Mouse (Mus musculus) CH12.LX (cell line): ENCODE data around the gene D330020A13Rik. TPM values are rescaled to one million over a fixed set of nuclear protein-coding genes. Genes with fewer than 3 reads are reported as not detected.

Experiments used
- DNase-seq: peaks from one replicate; pipeline ENCODE4 v3.0.0-alpha.2; 2013; ENCODE audit errors: extremely low read depth
- H3K27ac ChIP-seq: 2 replicates; pipeline ENCODE4 v1.5.1; 2012; ENCODE audit warnings: low read depth, mild to moderate bottlenecking, control low read depth, moderate library complexity; ENCODE audit not compliant: insufficient read depth
- H3K27me3 ChIP-seq: replicated peaks from 2 replicates; pipeline ENCODE3; 2012; ENCODE audit warnings: inconsistent platforms
- H3K36me3 ChIP-seq, 2 experiments: replicated peaks in 1 of 2; 2 replicates each; pipeline versions ENCODE3 to v1.6.1; 2012; ENCODE audit warnings: inconsistent platforms in 1 of 2, low read length in 1 of 2, mild to moderate bottlenecking in 1 of 2, mixed read lengths in 1 of 2, moderate library complexity in 1 of 2; ENCODE audit not compliant: control insufficient read depth in 1 of 2, insufficient read depth in 1 of 2
- H3K4me1 ChIP-seq, 2 experiments: 2 replicates each; pipeline ENCODE4 v1.6.1; 2012; ENCODE audit warnings: inconsistent platforms in 1 of 2, moderate library complexity in 1 of 2; ENCODE audit not compliant: insufficient read depth in 2 of 2, control insufficient read depth in 1 of 2
- H3K4me2 ChIP-seq: 2 replicates; pipeline ENCODE4 v1.6.1; 2012; ENCODE audit warnings: low read depth, mild to moderate bottlenecking, control low read depth; ENCODE audit not compliant: poor library complexity, insufficient read depth, severe bottlenecking
- H3K4me3 ChIP-seq, 3 experiments: fragments of 150-350 bp in 1 of 3; sonication (generic) in 1 of 3; replicated peaks in 1 of 3; 2 replicates each; pipeline versions ENCODE3 to v1.5.1; 2011 to 2012; ENCODE audit warnings: low read depth in 2 of 3, low read length in 2 of 3, mild to moderate bottlenecking in 2 of 3, moderate library complexity in 2 of 3, control low read depth in 1 of 3, improper control_type of control experiment in 1 of 3, inconsistent platforms in 1 of 3, mixed read lengths in 1 of 3; ENCODE audit not compliant: poor library complexity in 1 of 3
- H3K79me2 ChIP-seq: replicated peaks from 2 replicates; pipeline ENCODE4 v1.6.1; 2012; ENCODE audit warnings: mild to moderate bottlenecking, moderate library complexity; ENCODE audit not compliant: control insufficient read depth, poor library complexity, insufficient read depth, severe bottlenecking; ENCODE audit errors: extremely low read depth
- H3K9ac ChIP-seq: 2 replicates; pipeline ENCODE4 v1.6.1; 2012; ENCODE audit warnings: low read depth, mild to moderate bottlenecking, control low read depth, moderate library complexity; ENCODE audit not compliant: insufficient read depth
- H3K9me3 ChIP-seq: replicated peaks from 2 replicates; pipeline ENCODE3; 2012; ENCODE audit warnings: low read length, inconsistent platforms, mixed read lengths
- CHD2 ChIP-seq: IDR thresholded peaks from 2 replicates; pipeline ENCODE4 v1.6.1; 2011; ENCODE audit warnings: low read length, improper control_type of control experiment
- CTCF ChIP-seq, 2 experiments: IDR thresholded peaks in 1 of 2; conservative IDR thresholded peaks in 1 of 2; 2 replicates each; pipeline ENCODE4 v1.5.1; 2011 to 2012; ENCODE audit warnings: low read depth in 2 of 2, low read length in 2 of 2, improper control_type of control experiment in 1 of 2, inconsistent platforms in 1 of 2, mild to moderate bottlenecking in 1 of 2, moderate library complexity in 1 of 2
- ELF1 ChIP-seq: IDR thresholded peaks from 2 replicates; pipeline ENCODE4 v1.6.1; 2014; ENCODE audit warnings: low read depth, mild to moderate bottlenecking, inconsistent platforms, low read length, improper control_type of control experiment
- GABPA ChIP-seq: IDR thresholded peaks from 2 replicates; pipeline ENCODE4 v1.6.1; 2012; ENCODE audit warnings: low read depth, low read length, improper control_type of control experiment, inconsistent platforms; ENCODE audit not compliant: insufficient replicate concordance
- HCFC1 ChIP-seq: IDR thresholded peaks from 2 replicates; pipeline ENCODE4 v1.6.1; 2012; ENCODE audit warnings: low read depth, mild to moderate bottlenecking, inconsistent platforms, low read length, improper control_type of control experiment
- IRF4 ChIP-seq: IDR thresholded peaks from 2 replicates; pipeline ENCODE4 v1.6.1; 2014; ENCODE audit warnings: low read depth, mild to moderate bottlenecking, inconsistent platforms, low read length, improper control_type of control experiment
- KAT2A ChIP-seq: IDR thresholded peaks from 2 replicates; pipeline ENCODE4 v1.6.1; 2012; ENCODE audit warnings: low read length, improper control_type of control experiment, inconsistent platforms; ENCODE audit not compliant: insufficient replicate concordance
- MAX ChIP-seq: IDR thresholded peaks from 2 replicates; pipeline ENCODE4 v1.6.1; 2011; ENCODE audit warnings: low read length, improper control_type of control experiment
- MAZ ChIP-seq: IDR thresholded peaks from 2 replicates; pipeline ENCODE4 v1.6.1; 2012; ENCODE audit warnings: low read depth, mild to moderate bottlenecking, inconsistent platforms, low read length, improper control_type of control experiment, moderate library complexity
- NELFE ChIP-seq: IDR thresholded peaks from 2 replicates; pipeline ENCODE4 v1.6.1; 2011; ENCODE audit warnings: low read depth, low read length, improper control_type of control experiment
- POLR2A ChIP-seq: IDR thresholded peaks from 2 replicates; pipeline ENCODE4 v1.6.1; 2011; ENCODE audit warnings: low read depth, mild to moderate bottlenecking, improper control_type of control experiment, low read length
- RCOR1 ChIP-seq: conservative IDR thresholded peaks from 2 replicates; pipeline ENCODE4 v1.6.1; 2012; ENCODE audit warnings: low read depth, mild to moderate bottlenecking, inconsistent platforms, low read length, improper control_type of control experiment
- SIN3A ChIP-seq: IDR thresholded peaks from 2 replicates; pipeline ENCODE4 v1.6.1; 2012; ENCODE audit warnings: low read length, improper control_type of control experiment, inconsistent platforms
- TBP ChIP-seq: conservative IDR thresholded peaks from 2 replicates; pipeline ENCODE4 v1.6.1; 2011; ENCODE audit warnings: low read depth, low read length, improper control_type of control experiment
- TCF12 ChIP-seq: IDR thresholded peaks from 2 replicates; pipeline ENCODE4 v1.6.1; 2014; ENCODE audit warnings: low read depth, mild to moderate bottlenecking, inconsistent platforms, low read length, improper control_type of control experiment
- UBTF ChIP-seq: IDR thresholded peaks from 2 replicates; pipeline ENCODE4 v1.6.1; 2012; ENCODE audit warnings: low read depth, mild to moderate bottlenecking, inconsistent platforms, low read length, improper control_type of control experiment, moderate library complexity
- USF1 ChIP-seq: IDR thresholded peaks from 2 replicates; pipeline ENCODE4 v1.6.1; 2014; ENCODE audit warnings: low read depth, mild to moderate bottlenecking, inconsistent platforms, low read length, improper control_type of control experiment
- USF2 ChIP-seq: conservative IDR thresholded peaks from 2 replicates; pipeline ENCODE4 v1.6.1; 2011; ENCODE audit warnings: low read depth, low read length, improper control_type of control experiment
- ZMIZ1 ChIP-seq: IDR thresholded peaks from 2 replicates; pipeline ENCODE4 v1.6.1; 2012; ENCODE audit warnings: low read depth, mild to moderate bottlenecking, inconsistent platforms, low read length, improper control_type of control experiment
- ZNF384 ChIP-seq: IDR thresholded peaks from 2 replicates; pipeline ENCODE4 v1.6.1; 2012; ENCODE audit warnings: low read depth, low read length, improper control_type of control experiment, inconsistent platforms
- dilution Hi-C: fragments of 300-500 bp; cut with MboI; formaldehyde crosslinking; loops from 2 replicates; pipeline ENCODE4 v1.14.3; 2020; ENCODE audit warnings: low sequenced_read_pairs; ENCODE audit not compliant: extremely low pct_unique_long_range_greater_than_20kb, extremely low pct_ligation_motif_present
- in situ Hi-C: fragments of 300-500 bp; cut with MboI; formaldehyde crosslinking; loops from 3 replicates; pipeline ENCODE4 v1.14.3; 2019; ENCODE audit warnings: low sequenced_read_pairs, low pct_ligation_motif_present, low pct_unique_long_range_greater_than_20kb, mixed read lengths
- polyA plus RNA-seq: library from polyadenylated mRNA; unstranded; fragments of >175 nt; gene quantifications from 2 replicates; pipeline ENCODE4 v1.2.1, GENCODE M21; 2012; ENCODE audit warnings: low read depth; ENCODE audit not compliant: insufficient read length
- total RNA-seq, 2 experiments: library from RNA; depleted of rRNA; stranded (reverse); fragments of 300-350 nt in 1 of 2; fragments of >200 nt in 1 of 2; gene quantifications; 2 replicates each; pipeline ENCODE4 v1.2.3; 2012 to 2014

Gene D330020A13Rik
- total and polyA plus RNA-seq, 3 experiments, result not detected

- H3K79me2 ChIP-seq, result no peaks in the 10 kb centered on the region
- peak; percentile 49; the same call in 1 of the 2 replicates for TF ChIP-seq POLR2A
- peak; percentile 16; the same call in 1 of the 2 replicates for TF ChIP-seq TCF12
- TF ChIP-seq KAT2A, result no peak
- H3K27ac ChIP-seq, result no peak overlapping the region
- H3K4me2 ChIP-seq, result peak overlapping the region; percentile 88
- peaks cover 11 to 16% of the 10 kb centered on the region in 2 experiments; a peak in 3 of 4 replicates for H3K4me1 ChIP-seq
- peaks cover 2% of the 10 kb centered on the region for H3K27me3 ChIP-seq
- DNase-seq, result peak; percentile 47
- H3K9ac ChIP-seq, result peak overlapping the region; percentile 23
- no peaks in the 10 kb centered on the region for H3K9me3 ChIP-seq
- no peaks in the 10 kb centered on the region for H3K36me3 ChIP-seq
- in situ Hi-C loops, result no loop called here
- dilution Hi-C loops, result no loop called here
- no peak overlapping the region for H3K4me3 ChIP-seq
These were observed 34.7 kb upstream of the D330020A13Rik start for GRCm38 (mm10) chr6:120259481-120259880.

GRCm38 (mm10) chr6:120262886-120263531 is 31.2 kb upstream of the D330020A13Rik start:
- Histone ChIP-seq H3K9ac (no peak overlapping the region), H3K27ac (no peak overlapping the region), H3K4me1 (peaks cover 8 to 16% of the 10 kb centered on the region in 2 experiments; a peak in 3 of 4 replicates), H3K27me3 (peaks cover 2% of the 10 kb centered on the region), H3K36me3 (no peaks in the 10 kb centered on the region), H3K79me2 (no peaks in the 10 kb centered on the region), H3K4me3 (no peak overlapping the region), H3K9me3 (no peaks in the 10 kb centered on the region), H3K4me2 (no peak overlapping the region)
- dilution Hi-C loops (no loop called here), in situ Hi-C loops (no loop called here)
- no peak for DNase-seq
- TF ChIP-seq USF2, result no peak
- no peak for TF ChIP-seq CHD2

GRCm38 (mm10) chr6:120263608-120264007 is 30.6 kb upstream of the D330020A13Rik start:
- Histone ChIP-seq H3K79me2 (no peaks in the 10 kb centered on the region), H3K4me1 (peaks cover 5 to 12% of the 10 kb centered on the region in 2 experiments; a peak in 3 of 4 replicates), H3K4me3 (no peak overlapping the region), H3K4me2 (no peak overlapping the region), H3K9me3 (no peaks in the 10 kb centered on the region), H3K36me3 (no peaks in the 10 kb centered on the region), H3K9ac (no peak overlapping the region), H3K27ac (no peak overlapping the region), H3K27me3 (peaks cover 2% of the 10 kb centered on the region)
- DNase-seq, result no peak
- TF ChIP-seq MAX, result no peak
- in situ Hi-C loops (no loop called here), dilution Hi-C loops (no loop called here)

GRCm38 (mm10) chr6:120264151-120264550 is 30.0 kb upstream of the D330020A13Rik start:
- Histone ChIP-seq H3K9ac (no peak overlapping the region), H3K9me3 (no peaks in the 10 kb centered on the region), H3K27ac (no peak overlapping the region), H3K4me3 (no peak overlapping the region), H3K27me3 (peaks cover 2% of the 10 kb centered on the region), H3K4me2 (no peak overlapping the region), H3K4me1 (peaks cover 5 to 7% of the 10 kb centered on the region in 2 experiments; a peak in 3 of 4 replicates), H3K79me2 (no peaks in the 10 kb centered on the region), H3K36me3 (no peaks in the 10 kb centered on the region)
- DNase-seq, result no peak
- dilution Hi-C loops, result no loop called here
- in situ Hi-C loops, result no loop called here
- TF ChIP-seq UBTF (no peak), CTCF (conservative IDR thresholded peaks at IDR 0.05 in 1 of 2, IDR thresholded peaks at IDR 0.05 in 1 of 2; ENCODE audit: low read depth in 2 of 2, low read length in 2 of 2) (no peak), HCFC1 (no peak), NELFE (no peak), ZNF384 (no peak), SIN3A (no peak), USF1 (no peak), TBP (no peak), ELF1 (no peak), MAZ (no peak), ZMIZ1 (no peak), GABPA (no peak), RCOR1 (no peak), IRF4 (no peak)
